Mouse (Mus musculus) heart, postnatal 4 days (tissue): ENCODE data around the gene Adamtsl3. TPM values are rescaled to one million over a fixed set of nuclear protein-coding genes. Genes with fewer than 3 reads are reported as not detected.

ENCODE experiments used
- total RNA-seq, 2 experiments: library from RNA; stranded (reverse); gene quantifications; 2 replicates each; pipeline ENCODE4 v1.2.3; 2021

Gene Adamtsl3
- total RNA-seq, 2 experiments from 2014 or later = 7.0 to 12.6 TPM

Other genes starting within 250 kb of the Adamtsl3 start
- 1 to 10 TPM; 1.9 to 2.9 TPM for gene Sh3gl3, start 161.9 kb upstream of the Adamtsl3 start, total RNA-seq